Mouse (Mus musculus): Measurements from ENCODE around the gene Eml2. TPM values are rescaled to one million over a fixed set of nuclear protein-coding genes. Genes with fewer than 3 reads are reported as not detected.

Eml2 gene
- total RNA-seq, 1 experiment = 29.8 TPM

DNA sequence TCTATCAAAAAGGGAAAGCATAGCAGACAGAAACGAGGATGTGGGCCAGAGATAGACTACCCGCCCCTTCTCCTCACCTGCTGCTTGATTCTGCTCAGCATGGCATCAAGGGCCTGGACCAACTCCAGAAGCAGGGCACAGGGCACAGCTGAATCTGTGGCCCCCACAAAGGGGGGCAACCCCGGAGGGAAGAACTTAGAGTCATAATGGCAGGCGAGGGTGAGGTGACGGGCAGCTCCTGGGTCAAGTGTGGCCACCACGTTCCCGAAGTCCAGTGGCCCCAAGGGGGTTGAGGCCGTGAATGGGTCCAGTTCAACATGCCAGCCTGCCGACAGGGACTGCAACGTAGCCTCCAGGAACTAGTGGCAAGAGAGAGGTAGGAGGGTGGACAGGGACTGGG, 29.4 kb upstream of the Eml2 start:
- TF ChIP-seq MAFK (IDR thresholded peaks at IDR 0.05; ENCODE audit: insufficient read depth, low read depth, low read length) (no peak), ZC3H11A (IDR thresholded peaks at IDR 0.05; ENCODE audit: borderline replicate concordance, low read depth, low read length) (no peak), ZNF384 (IDR thresholded peaks at IDR 0.05; ENCODE audit: low read depth, low read length) (no peak), HCFC1 (IDR thresholded peaks at IDR 0.05; ENCODE audit: borderline replicate concordance, insufficient read depth, low read length) (no peak), CHD2 (IDR thresholded peaks at IDR 0.05; ENCODE audit: low read depth, low read length) (no peak)
- Histone ChIP-seq H3K9ac (ENCODE audit: insufficient read depth, low read depth, low read length, poor library complexity, severe bottlenecking) (no peak overlapping the region), H3K27ac (ENCODE audit: insufficient read depth, low read depth, low read length, poor library complexity, severe bottlenecking) (no peak overlapping the region), H3K36me3 (ENCODE audit: control insufficient read depth, insufficient read depth, low read length, poor library complexity, severe bottlenecking) (peaks cover 9% of the 10 kb centered on the region; the same call in 1 of the 2 replicates), H3K4me3 (ENCODE audit: insufficient read depth in 1 of 2, low read depth in 1 of 2, low read length in 2 of 2, poor library complexity in 1 of 2, severe bottlenecking in 1 of 2) (no peak overlapping the region), H3K9me3 (ENCODE audit: control insufficient read depth, insufficient read depth, low read depth, low read length) (no peaks in the 10 kb centered on the region), H3K4me1 (ENCODE audit: control insufficient read depth in 2 of 2, insufficient read depth in 2 of 2, low read length in 2 of 2, poor library complexity in 1 of 2) (peaks cover 5 to 7% of the 10 kb centered on the region in 2 experiments; a peak in 1 of 4 replicates)
- no peak for DNase-seq (ENCODE audit: low read depth, low spot score)
- in situ Hi-C loops (cut with MboI; ENCODE audit: low sequenced_read_pairs in 2 of 2, unreplicated experiment in 2 of 2) = no loop called here

DNA sequence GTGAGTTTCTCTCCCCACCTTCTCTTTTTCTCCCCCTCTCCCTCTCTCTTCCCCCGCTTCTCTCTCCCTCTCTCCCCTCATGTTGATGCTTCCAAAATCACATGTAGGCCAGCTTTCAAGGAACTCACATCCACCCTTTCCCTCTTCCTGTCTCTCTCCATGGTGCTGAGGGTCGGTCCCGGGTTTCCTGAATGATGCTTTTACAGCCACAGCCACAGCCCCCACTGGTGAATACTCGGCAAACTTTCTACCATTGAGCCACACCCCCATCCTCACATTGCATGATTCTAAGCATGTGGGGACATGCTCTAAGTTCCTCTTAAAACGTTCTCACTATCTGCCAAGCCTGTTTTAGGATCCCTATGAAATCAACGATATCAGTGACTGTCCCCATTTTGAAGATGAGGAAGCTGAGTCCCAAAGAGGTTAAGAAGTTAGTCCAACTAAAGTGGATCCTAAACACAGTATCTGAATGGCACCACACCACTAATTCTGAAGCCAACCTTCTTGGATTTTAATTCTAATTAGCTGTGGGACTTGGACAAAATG, 28.6 kb upstream of the Eml2 start:
- Histone ChIP-seq H3K4me3 (ENCODE audit: insufficient read depth in 1 of 2, low read depth in 1 of 2, low read length in 2 of 2, poor library complexity in 1 of 2, severe bottlenecking in 1 of 2) (no peak overlapping the region), H3K4me1 (ENCODE audit: control insufficient read depth in 2 of 2, insufficient read depth in 2 of 2, low read length in 2 of 2, poor library complexity in 1 of 2) (peaks cover 5 to 7% of the 10 kb centered on the region in 2 experiments; a peak in 1 of 4 replicates), H3K36me3 (ENCODE audit: control insufficient read depth, insufficient read depth, low read length, poor library complexity, severe bottlenecking) (peaks cover 15% of the 10 kb centered on the region), H3K9ac (ENCODE audit: insufficient read depth, low read depth, low read length, poor library complexity, severe bottlenecking) (no peak overlapping the region), H3K27ac (ENCODE audit: insufficient read depth, low read depth, low read length, poor library complexity, severe bottlenecking) (no peak overlapping the region), H3K9me3 (ENCODE audit: control insufficient read depth, insufficient read depth, low read depth, low read length) (no peaks in the 10 kb centered on the region)
- in situ Hi-C loops (cut with MboI; ENCODE audit: low sequenced_read_pairs in 2 of 2, unreplicated experiment in 2 of 2) = no loop called here
- TF ChIP-seq CHD2 (IDR thresholded peaks at IDR 0.05; ENCODE audit: low read depth, low read length) = no peak
- no peak for TF ChIP-seq MAFK (IDR thresholded peaks at IDR 0.05; ENCODE audit: insufficient read depth, low read depth, low read length)
- no peak for TF ChIP-seq ZNF384 (IDR thresholded peaks at IDR 0.05; ENCODE audit: low read depth, low read length)
- no peak for TF ChIP-seq HCFC1 (IDR thresholded peaks at IDR 0.05; ENCODE audit: borderline replicate concordance, insufficient read depth, low read length)
- TF ChIP-seq ZC3H11A (IDR thresholded peaks at IDR 0.05; ENCODE audit: borderline replicate concordance, low read depth, low read length) = no peak
- DNase-seq (ENCODE audit: low read depth, low spot score) = no peak

DNA sequence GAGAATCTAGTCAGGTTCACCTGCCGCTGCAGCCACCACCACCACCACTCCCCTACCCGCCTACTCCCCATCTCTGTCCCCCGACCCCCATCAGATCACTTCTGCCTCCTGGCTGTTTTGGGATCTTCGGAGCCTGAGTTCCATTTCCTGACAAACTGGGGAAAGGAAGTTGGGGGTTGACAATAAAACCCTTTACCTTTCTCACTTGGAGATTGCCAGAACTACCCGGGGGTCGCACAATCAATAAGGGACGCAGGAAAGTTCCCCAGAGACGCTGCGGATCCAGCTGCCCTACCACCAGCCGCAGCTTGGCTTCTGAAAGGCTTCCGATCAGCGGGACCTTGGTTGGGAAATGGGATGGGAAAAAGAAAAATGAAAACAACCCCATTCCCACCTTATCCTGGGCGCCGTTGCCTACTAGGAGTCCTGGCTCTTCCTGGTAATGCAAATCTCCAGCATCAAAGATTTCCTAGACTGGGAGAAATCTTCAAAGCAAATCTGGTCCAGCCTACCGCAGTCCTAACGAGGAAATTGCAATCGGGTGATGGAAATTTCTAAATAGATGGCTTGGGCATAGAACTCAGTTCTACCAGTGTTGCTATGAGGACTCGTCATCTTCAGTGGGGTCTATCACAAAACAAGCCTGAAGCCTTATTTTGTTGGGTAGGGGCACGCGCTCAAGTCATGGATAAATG, 27.9 kb upstream of the Eml2 start:
- peak overlapping the region; percentile 74 for H3K9ac ChIP-seq (ENCODE audit: insufficient read depth, low read depth, low read length, poor library complexity, severe bottlenecking)
- TF ChIP-seq HCFC1 (IDR thresholded peaks at IDR 0.05; ENCODE audit: borderline replicate concordance, insufficient read depth, low read length) (no peak), MAFK (IDR thresholded peaks at IDR 0.05; ENCODE audit: insufficient read depth, low read depth, low read length) (no peak), ZC3H11A (IDR thresholded peaks at IDR 0.05; ENCODE audit: borderline replicate concordance, low read depth, low read length) (no peak), ZNF384 (IDR thresholded peaks at IDR 0.05; ENCODE audit: low read depth, low read length) (no peak), CHD2 (IDR thresholded peaks at IDR 0.05; ENCODE audit: low read depth, low read length) (no peak)
- in situ Hi-C loops (cut with MboI; ENCODE audit: low sequenced_read_pairs in 2 of 2, unreplicated experiment in 2 of 2) = no loop called here
- peaks cover 21% of the 10 kb centered on the region for H3K36me3 ChIP-seq (ENCODE audit: control insufficient read depth, insufficient read depth, low read length, poor library complexity, severe bottlenecking)
- no peaks in the 10 kb centered on the region for H3K9me3 ChIP-seq (ENCODE audit: control insufficient read depth, insufficient read depth, low read depth, low read length)
- H3K4me1 ChIP-seq (ENCODE audit: control insufficient read depth in 2 of 2, insufficient read depth in 2 of 2, low read length in 2 of 2, poor library complexity in 1 of 2) = peaks cover 5 to 7% of the 10 kb centered on the region in 2 experiments; a peak in 1 of 4 replicates
- H3K27ac ChIP-seq (ENCODE audit: insufficient read depth, low read depth, low read length, poor library complexity, severe bottlenecking) = no peak overlapping the region
- peak overlapping the region; percentile 75 to 79 for H3K4me3 ChIP-seq (ENCODE audit: insufficient read depth in 1 of 2, low read depth in 1 of 2, low read length in 2 of 2, poor library complexity in 1 of 2, severe bottlenecking in 1 of 2)
- DNase-seq (ENCODE audit: low read depth, low spot score) = no peak

DNA sequence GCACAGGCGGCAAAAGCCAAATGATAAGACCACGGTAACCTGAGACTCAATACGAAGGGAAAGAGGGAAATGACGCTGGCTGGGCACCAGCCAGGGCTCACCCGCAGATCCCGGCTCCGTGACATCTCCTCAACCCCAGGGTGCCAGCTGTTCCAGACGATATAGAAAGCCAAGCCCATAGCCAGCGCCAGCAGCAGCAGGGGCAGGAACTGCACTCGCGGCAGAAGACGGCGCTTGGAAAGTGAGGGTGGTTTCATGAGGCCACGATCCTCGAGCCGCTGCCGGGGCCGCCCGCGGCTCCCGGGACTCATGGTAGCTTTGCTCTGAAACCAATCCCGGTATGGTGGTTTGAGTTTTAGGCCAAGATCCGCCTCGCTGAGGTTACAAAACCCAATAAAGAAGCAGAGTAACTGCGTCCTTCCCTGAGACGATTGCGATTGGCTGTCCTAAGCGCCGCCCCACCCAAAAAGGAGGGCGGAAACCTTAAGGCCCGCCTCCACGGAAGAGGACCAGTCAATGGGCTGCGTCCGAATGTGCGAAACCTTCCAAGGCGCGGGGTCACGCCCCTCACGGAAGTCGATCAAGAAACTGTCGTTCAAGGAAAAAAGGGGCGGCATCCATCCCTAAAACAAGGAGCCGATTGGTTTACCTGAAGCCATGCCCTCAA, 27.2 kb upstream of the Eml2 start, which contains the start of gene Qpctl:
Gene Qpctl (minus strand): TSS at position 417 of the 667 bp plus-strand sequence.
- H3K36me3 ChIP-seq (ENCODE audit: control insufficient read depth, insufficient read depth, low read length, poor library complexity, severe bottlenecking) = peaks cover 28% of the 10 kb centered on the region
- peak within 1 kb of the TSS; percentile 93 for H3K9ac ChIP-seq (ENCODE audit: insufficient read depth, low read depth, low read length, poor library complexity, severe bottlenecking)
- in situ Hi-C loops (cut with MboI; ENCODE audit: low sequenced_read_pairs in 2 of 2, unreplicated experiment in 2 of 2) = no loop called here
- H3K9me3 ChIP-seq (ENCODE audit: control insufficient read depth, insufficient read depth, low read depth, low read length) = no peaks in the 10 kb centered on the region
- TF ChIP-seq HCFC1 (IDR thresholded peaks at IDR 0.05; ENCODE audit: borderline replicate concordance, insufficient read depth, low read length) (peak; percentile 40; the same call in 1 of the 2 replicates), MAFK (IDR thresholded peaks at IDR 0.05; ENCODE audit: insufficient read depth, low read depth, low read length) (no peak), CHD2 (IDR thresholded peaks at IDR 0.05; ENCODE audit: low read depth, low read length) (peak; percentile 66; the same call in 1 of the 2 replicates)
- DNase-seq (ENCODE audit: low read depth, low spot score) = peak; percentile 99
- peaks cover 5 to 7% of the 10 kb centered on the region in 2 experiments; a peak in 1 of 4 replicates for H3K4me1 ChIP-seq (ENCODE audit: control insufficient read depth in 2 of 2, insufficient read depth in 2 of 2, low read length in 2 of 2, poor library complexity in 1 of 2)
- peak within 1 kb of the TSS; percentile 82 to 90 for H3K4me3 ChIP-seq (ENCODE audit: insufficient read depth in 1 of 2, low read depth in 1 of 2, low read length in 2 of 2, poor library complexity in 1 of 2, severe bottlenecking in 1 of 2)
- H3K27ac ChIP-seq (ENCODE audit: insufficient read depth, low read depth, low read length, poor library complexity, severe bottlenecking) = peak within 1 kb of the TSS; percentile 14; the same call in 1 of the 2 replicates
